Mouse (Mus musculus): ENCODE results near the gene Prrt4. TPM values are rescaled to one million over a fixed set of nuclear protein-coding genes. Genes with fewer than 3 reads are reported as not detected.

Gene Prrt4
- polyA plus RNA-seq, 1 experiment = 0.25 TPM

- H3K27me3 ChIP-seq (ENCODE audit: control insufficient read depth, insufficient read depth, low read length) = no peaks in the 10 kb centered on the region
- H3K4me3 ChIP-seq (ENCODE audit: extremely low read depth, insufficient read depth, insufficient read length) = peak overlapping the region; percentile 73
- under 1% methylated on average over 62 of the region's 66 CpGs for WGBS
- no peaks in the 10 kb centered on the region for H3K36me3 ChIP-seq (ENCODE audit: control insufficient read depth, insufficient read depth, low read length)
- TF ChIP-seq POLR2A (IDR thresholded peaks at IDR 0.05; ENCODE audit: low read depth, low read length) = no peak
- TF ChIP-seq CTCF (IDR thresholded peaks at IDR 0.05; ENCODE audit: extremely low read depth, insufficient read depth, insufficient read length, insufficient replicate concordance) = peak; percentile 2; the same call in 1 of the 2 replicates
- H3K27ac ChIP-seq (ENCODE audit: insufficient read depth, low read length) = peak overlapping the region; percentile 79
- DNase-seq (ENCODE audit: low read depth in 1 of 2, low spot score in 2 of 2) = peak; percentile 63 to 83
- peaks cover 9% of the 10 kb centered on the region for H3K4me1 ChIP-seq (ENCODE audit: control insufficient read depth, insufficient read depth, insufficient read length)
Measured at GRCm38 (mm10) chr6:29211806-29212492, 32.6 kb upstream of the Prrt4 start.

GRCm38 (mm10) chr6:29211146-29211545, 31.8 kb upstream of the Prrt4 start:
- Histone ChIP-seq H3K27me3 (ENCODE audit: control insufficient read depth, insufficient read depth, low read length) (no peaks in the 10 kb centered on the region), H3K4me3 (ENCODE audit: extremely low read depth, insufficient read depth, insufficient read length) (peak overlapping the region; percentile 73), H3K4me1 (ENCODE audit: control insufficient read depth, insufficient read depth, insufficient read length) (peaks cover 9% of the 10 kb centered on the region), H3K27ac (ENCODE audit: insufficient read depth, low read length) (no peak overlapping the region), H3K36me3 (ENCODE audit: control insufficient read depth, insufficient read depth, low read length) (peaks cover 1% of the 10 kb centered on the region; the same call in 1 of the 2 replicates)
- no peak for DNase-seq (ENCODE audit: low read depth in 1 of 2, low spot score in 2 of 2)
- 16% methylated on average over 7 of the region's 7 CpGs for WGBS
- no peak for TF ChIP-seq CTCF (IDR thresholded peaks at IDR 0.05; ENCODE audit: extremely low read depth, insufficient read depth, insufficient read length, insufficient replicate concordance)
- TF ChIP-seq POLR2A (IDR thresholded peaks at IDR 0.05; ENCODE audit: low read depth, low read length) = no peak

GRCm38 (mm10) chr6:29210231-29210936, 31.0 kb upstream of the Prrt4 start:
- TF ChIP-seq CTCF (IDR thresholded peaks at IDR 0.05; ENCODE audit: extremely low read depth, insufficient read depth, insufficient read length, insufficient replicate concordance) (no peak), POLR2A (IDR thresholded peaks at IDR 0.05; ENCODE audit: low read depth, low read length) (no peak)
- H3K36me3 ChIP-seq (ENCODE audit: control insufficient read depth, insufficient read depth, low read length) = peaks cover 4% of the 10 kb centered on the region; the same call in 1 of the 2 replicates
- no peak for DNase-seq (ENCODE audit: low read depth in 1 of 2, low spot score in 2 of 2)
- peaks cover 9% of the 10 kb centered on the region; the same call in 1 of the 2 replicates for H3K4me1 ChIP-seq (ENCODE audit: control insufficient read depth, insufficient read depth, insufficient read length)
- no peak overlapping the region for H3K4me3 ChIP-seq (ENCODE audit: extremely low read depth, insufficient read depth, insufficient read length)
- WGBS = 72% methylated on average over 9 of the region's 9 CpGs
- no peaks in the 10 kb centered on the region for H3K27me3 ChIP-seq (ENCODE audit: control insufficient read depth, insufficient read depth, low read length)
- no peak overlapping the region for H3K27ac ChIP-seq (ENCODE audit: insufficient read depth, low read length)

- no peak for DNase-seq (ENCODE audit: low read depth in 1 of 2, low spot score in 2 of 2)
- no peak overlapping the region for H3K4me3 ChIP-seq (ENCODE audit: extremely low read depth, insufficient read depth, insufficient read length)
- H3K27ac ChIP-seq (ENCODE audit: insufficient read depth, low read length) = no peak overlapping the region
- peaks cover 4% of the 10 kb centered on the region for H3K36me3 ChIP-seq (ENCODE audit: control insufficient read depth, insufficient read depth, low read length)
- H3K4me1 ChIP-seq (ENCODE audit: control insufficient read depth, insufficient read depth, insufficient read length) = peaks cover 6% of the 10 kb centered on the region; the same call in 1 of the 2 replicates
- WGBS = 66% methylated on average over 5 of the region's 5 CpGs
- H3K27me3 ChIP-seq (ENCODE audit: control insufficient read depth, insufficient read depth, low read length) = no peaks in the 10 kb centered on the region
- TF ChIP-seq CTCF (IDR thresholded peaks at IDR 0.05; ENCODE audit: extremely low read depth, insufficient read depth, insufficient read length, insufficient replicate concordance) = no peak
- TF ChIP-seq POLR2A (IDR thresholded peaks at IDR 0.05; ENCODE audit: low read depth, low read length) = no peak
Measured at GRCm38 (mm10) chr6:29208178-29208577, 28.8 kb upstream of the Prrt4 start.

GRCm38 (mm10) chr6:29207017-29207416, 27.6 kb upstream of the Prrt4 start:
- 90% methylated on average over 5 of the region's 5 CpGs for WGBS
- peaks cover 6% of the 10 kb centered on the region; the same call in 1 of the 2 replicates for H3K4me1 ChIP-seq (ENCODE audit: control insufficient read depth, insufficient read depth, insufficient read length)

GRCm38 (mm10) chr6:29206006-29206405, 26.6 kb upstream of the Prrt4 start:
- Histone ChIP-seq H3K36me3 (ENCODE audit: control insufficient read depth, insufficient read depth, low read length) (peaks cover 6% of the 10 kb centered on the region), H3K4me3 (ENCODE audit: extremely low read depth, insufficient read depth, insufficient read length) (no peak overlapping the region), H3K4me1 (ENCODE audit: control insufficient read depth, insufficient read depth, insufficient read length) (no peaks in the 10 kb centered on the region; the same call in 1 of the 2 replicates), H3K27me3 (ENCODE audit: control insufficient read depth, insufficient read depth, low read length) (no peaks in the 10 kb centered on the region), H3K27ac (ENCODE audit: insufficient read depth, low read length) (no peak overlapping the region)
- no peak for DNase-seq (ENCODE audit: low read depth in 1 of 2, low spot score in 2 of 2)
- TF ChIP-seq POLR2A (IDR thresholded peaks at IDR 0.05; ENCODE audit: low read depth, low read length) (no peak), CTCF (IDR thresholded peaks at IDR 0.05; ENCODE audit: extremely low read depth, insufficient read depth, insufficient read length, insufficient replicate concordance) (no peak)
- 95% methylated on average over 10 of the region's 10 CpGs for WGBS

More at GRCm38 (mm10) chr6:29207017-29207416, 27.6 kb upstream of the Prrt4 start:
- peaks cover 6% of the 10 kb centered on the region for H3K36me3 ChIP-seq (ENCODE audit: control insufficient read depth, insufficient read depth, low read length)
- TF ChIP-seq CTCF (IDR thresholded peaks at IDR 0.05; ENCODE audit: extremely low read depth, insufficient read depth, insufficient read length, insufficient replicate concordance) = no peak
- no peak for TF ChIP-seq POLR2A (IDR thresholded peaks at IDR 0.05; ENCODE audit: low read depth, low read length)
- no peak overlapping the region for H3K27ac ChIP-seq (ENCODE audit: insufficient read depth, low read length)
- H3K4me3 ChIP-seq (ENCODE audit: extremely low read depth, insufficient read depth, insufficient read length) = no peak overlapping the region
- H3K27me3 ChIP-seq (ENCODE audit: control insufficient read depth, insufficient read depth, low read length) = no peaks in the 10 kb centered on the region
- DNase-seq (ENCODE audit: low read depth in 1 of 2, low spot score in 2 of 2) = no peak
